Mouse (Mus musculus) adrenal gland, postnatal 14 days (tissue): ENCODE results near the gene Sowahb. TPM values are rescaled to one million over a fixed set of nuclear protein-coding genes. Genes with fewer than 3 reads are reported as not detected.

ENCODE experiments used
- DNase-seq: peaks from one replicate; pipeline ENCODE4 v3.0.0; 2021; ENCODE audit warnings: mixed read lengths
- long read RNA-seq, 2 experiments: library from polyadenylated mRNA; stranded (forward); transcript quantifications; one replicate each; pipeline ENCODE4 v2.0.0; 2021
- total RNA-seq: library from RNA; stranded (reverse); gene quantifications from 2 replicates; pipeline ENCODE4 v1.2.3, GENCODE M21; 2021

Sowahb gene
- 0.78 TPM in 1 of 2 replicates, not detected in the other for total RNA-seq
- long read RNA-seq, experiment 1 = 0 reads
- long read RNA-seq, experiment 2 = 0 reads

GRCm38 (mm10) chr5:93044584-93045370, at the start of gene Sowahb:
Gene Sowahb (minus strand): TSS chr5:93045022.
- peak; percentile 56 for DNase-seq

DNA sequence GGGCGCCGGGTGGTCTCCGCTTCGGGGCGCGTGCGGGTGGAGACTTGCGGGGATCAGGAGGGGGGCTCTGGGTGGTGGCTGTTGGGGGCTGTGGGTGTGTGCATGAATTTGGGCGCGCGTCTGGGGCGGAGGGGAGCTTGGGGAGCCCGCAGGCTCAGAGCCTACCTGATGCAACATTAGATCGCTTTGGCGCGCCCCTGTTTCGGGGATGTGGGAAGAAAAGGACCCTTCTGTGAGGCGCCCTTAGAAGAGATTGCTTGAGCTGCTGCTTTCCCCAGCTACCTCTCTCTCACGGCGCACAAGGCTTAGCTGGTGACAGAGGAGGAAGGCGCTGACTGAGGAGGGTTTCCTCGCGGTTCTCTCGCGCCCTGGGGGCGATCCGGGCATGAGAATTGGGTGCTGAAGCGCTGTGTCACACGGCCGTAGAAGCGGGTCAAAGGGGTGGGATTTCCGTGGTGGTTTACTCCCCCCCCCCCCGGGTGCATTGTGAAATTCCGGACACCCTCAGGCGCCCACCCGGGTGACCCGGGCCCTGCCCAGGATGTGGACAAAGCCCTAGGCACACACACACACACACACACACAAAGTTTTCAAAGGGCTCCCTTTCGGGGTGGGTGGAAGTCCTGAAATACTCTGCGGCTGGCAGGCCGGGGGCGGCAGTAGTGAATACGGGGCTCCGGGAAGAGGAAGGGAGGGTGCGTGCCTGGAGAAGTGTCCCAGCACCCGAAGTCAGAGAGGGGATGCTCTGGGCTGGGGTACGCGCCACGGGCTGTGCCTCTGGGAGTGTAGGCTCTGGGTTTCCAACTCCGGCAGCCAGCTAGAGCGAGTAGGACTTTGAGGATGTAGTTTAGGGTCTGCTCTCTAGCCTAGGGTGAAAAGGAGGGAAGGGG, 49.1 kb upstream of the Sowahb start:
- peak; percentile 58 for DNase-seq

GRCm38 (mm10) chr5:93092857-93093622, 48.2 kb upstream of the Sowahb start, which contains the start of gene Sept11:
Gene Sept11 (plus strand): TSS chr5:93093437.
- DNase-seq = peak; percentile 97

- peak; percentile 60 for DNase-seq
Observed at GRCm38 (mm10) chr5:93092147-93092781, 47.4 kb upstream of the Sowahb start.

DNA sequence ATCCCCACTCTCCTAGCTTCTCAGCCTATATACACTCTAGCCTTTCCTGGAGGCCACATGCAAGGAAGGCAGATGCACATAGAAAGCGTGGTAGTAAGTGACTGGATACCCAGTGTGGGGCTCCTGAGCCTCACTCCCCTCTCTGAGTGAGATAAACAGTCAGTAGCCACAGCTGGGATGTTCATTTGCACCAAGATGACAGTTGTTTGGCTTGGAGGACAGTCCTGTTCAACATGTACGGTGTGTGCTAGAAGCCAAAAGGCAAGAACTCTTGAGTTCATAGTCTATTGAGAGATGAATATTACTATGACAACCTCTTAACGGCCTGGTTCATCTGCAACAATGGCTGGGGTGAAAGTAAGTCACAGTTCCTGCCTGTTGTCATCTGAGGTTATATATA, 46.4 kb upstream of the Sowahb start:
- DNase-seq = no peak

GRCm38 (mm10) chr5:93085900-93086299, 41.1 kb upstream of the Sowahb start:
- DNase-seq = no peak

DNA sequence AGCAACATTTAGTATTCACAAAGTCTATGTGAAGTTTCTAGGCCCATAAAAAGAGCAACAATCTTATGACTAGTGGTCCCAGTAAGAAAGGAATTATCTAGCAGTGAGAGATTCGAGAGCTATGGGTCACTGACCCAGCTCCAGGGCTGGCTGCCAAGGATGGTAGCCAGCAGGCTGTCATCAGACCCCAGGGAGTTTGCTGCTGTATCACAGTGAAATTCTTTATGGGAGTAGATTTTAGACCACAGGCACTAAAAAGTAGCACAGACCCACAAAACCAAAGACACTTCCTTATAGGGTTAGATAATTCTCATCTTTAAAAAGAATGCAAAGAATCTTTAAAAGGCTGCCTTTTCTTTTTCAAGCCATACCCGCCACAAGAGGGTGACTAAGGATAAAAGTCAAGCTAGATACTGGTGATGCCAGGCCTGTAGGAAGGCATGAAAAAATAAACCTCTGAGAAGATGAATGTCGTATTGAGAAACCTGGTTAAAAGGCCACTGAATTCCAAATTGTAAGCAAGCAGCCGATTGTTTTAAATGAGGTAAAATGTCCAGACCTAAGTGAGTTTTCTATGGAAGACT, 40.3 kb upstream of the Sowahb start:
- peak; percentile 59 for DNase-seq

GRCm38 (mm10) chr5:93079596-93079995, 34.8 kb upstream of the Sowahb start:
- DNase-seq = no peak

DNA sequence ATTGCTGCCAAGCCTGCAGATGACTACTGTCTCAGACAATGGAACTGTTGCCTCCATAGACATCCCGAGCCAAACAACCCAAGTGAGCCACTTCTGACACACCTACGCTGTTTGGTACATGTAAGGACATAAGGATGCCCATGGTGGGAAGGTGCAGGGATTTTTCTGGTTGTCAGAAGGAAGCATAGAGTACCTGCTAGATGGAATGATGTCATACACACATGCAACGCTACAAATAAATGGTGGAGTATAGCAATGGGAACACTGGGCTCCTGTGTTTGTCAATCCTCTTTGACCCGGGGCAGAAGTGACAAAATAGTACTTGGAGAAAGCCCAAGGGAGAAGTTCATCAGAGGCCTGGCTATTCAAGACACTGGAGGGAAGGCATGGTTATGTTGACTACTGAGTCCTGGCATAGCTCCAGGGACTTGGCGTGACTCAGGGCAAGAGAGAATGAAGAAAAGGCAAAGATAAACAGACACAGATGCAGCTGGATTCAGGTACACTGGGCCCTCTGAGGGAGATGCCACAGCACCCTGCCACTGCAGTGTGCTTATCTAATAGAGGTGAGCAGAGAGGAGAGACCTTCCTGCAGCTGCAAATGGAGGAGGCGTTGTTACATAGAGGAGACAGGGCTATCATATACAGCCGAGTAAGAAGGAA, 33.0 kb upstream of the Sowahb start:
- no peak for DNase-seq

DNA sequence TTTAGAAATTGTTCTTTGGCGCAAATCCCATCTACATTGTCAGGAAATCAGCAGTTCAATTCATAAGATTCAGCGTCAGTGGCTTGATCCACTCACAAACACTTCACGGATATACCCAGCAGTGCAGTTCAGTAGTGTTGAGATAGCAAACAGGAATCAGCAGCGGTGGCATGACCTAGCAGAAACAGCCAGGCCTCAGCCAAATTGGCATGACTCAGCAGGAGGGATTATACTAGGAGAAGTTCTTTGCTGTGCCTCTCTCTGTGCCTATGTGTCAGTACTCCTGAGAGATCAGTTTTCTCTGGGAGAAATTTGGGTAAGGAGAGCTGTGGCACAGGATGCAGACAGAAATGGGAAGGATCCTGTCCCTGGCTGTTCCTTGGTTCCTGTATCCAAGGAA, 16.0 kb upstream of the Sowahb start:
- no peak for DNase-seq

DNA sequence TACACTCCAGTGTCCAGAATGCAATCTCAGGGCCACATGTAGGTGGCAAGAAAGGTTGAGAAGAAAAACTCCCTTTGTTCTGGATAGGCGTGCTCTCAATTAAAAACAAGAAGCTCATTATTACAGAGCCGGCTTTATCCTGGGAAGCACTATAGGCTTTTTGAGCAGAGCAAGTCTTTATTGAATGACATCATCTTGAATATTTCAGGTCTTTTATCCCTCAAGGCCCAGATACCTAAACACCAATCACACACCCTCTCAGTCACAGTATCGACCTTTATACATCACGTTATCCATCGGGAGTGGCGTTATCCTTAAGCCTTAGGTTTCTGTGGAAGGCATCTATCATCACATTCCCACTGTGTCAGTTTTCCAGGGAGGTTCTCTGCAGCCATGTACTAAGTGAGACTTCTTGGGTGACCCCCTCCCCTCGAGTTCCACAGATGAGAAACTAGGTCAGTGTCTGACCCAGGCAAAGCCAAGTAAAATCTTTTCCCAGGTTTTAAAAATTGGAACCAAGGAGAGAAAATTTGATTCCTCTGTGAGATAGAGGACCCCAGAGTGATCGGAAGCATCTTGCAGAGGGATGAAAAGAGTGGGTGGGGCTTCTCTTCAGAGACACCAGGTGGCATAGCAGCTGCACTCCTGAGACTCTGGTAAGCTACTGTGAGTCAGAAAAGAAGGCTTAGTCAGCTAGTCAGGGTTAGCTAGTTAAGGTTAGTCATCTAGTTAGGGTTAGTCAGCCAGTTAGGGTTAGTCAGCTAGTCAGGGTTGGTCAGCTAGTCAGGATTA, 9.0 kb upstream of the Sowahb start:
- no peak for DNase-seq

- DNase-seq = no peak
Observed at GRCm38 (mm10) chr5:93051951-93052350, 7.1 kb upstream of the Sowahb start.

DNA sequence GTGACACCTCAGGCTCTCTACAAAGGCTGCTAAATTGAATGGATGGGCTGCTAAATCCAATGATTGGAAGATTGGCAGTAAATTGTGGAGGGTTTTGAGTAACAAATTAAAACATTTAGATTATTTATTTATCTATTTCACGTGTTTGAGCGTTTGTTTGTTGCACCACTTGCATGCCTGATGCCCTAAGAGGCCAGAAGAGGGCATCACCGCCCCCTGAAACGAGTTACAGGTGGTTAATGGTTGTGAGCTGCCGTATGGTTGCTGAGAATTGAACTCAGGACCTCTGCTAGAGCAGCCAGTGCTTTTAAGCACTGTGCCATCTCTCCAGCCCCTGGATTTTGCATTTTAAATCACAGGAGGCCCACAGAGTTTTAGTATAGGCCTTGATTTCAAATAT, 6.2 kb upstream of the Sowahb start:
- DNase-seq = no peak

GRCm38 (mm10) chr5:93049971-93050370, 5.1 kb upstream of the Sowahb start:
- DNase-seq = no peak

DNA sequence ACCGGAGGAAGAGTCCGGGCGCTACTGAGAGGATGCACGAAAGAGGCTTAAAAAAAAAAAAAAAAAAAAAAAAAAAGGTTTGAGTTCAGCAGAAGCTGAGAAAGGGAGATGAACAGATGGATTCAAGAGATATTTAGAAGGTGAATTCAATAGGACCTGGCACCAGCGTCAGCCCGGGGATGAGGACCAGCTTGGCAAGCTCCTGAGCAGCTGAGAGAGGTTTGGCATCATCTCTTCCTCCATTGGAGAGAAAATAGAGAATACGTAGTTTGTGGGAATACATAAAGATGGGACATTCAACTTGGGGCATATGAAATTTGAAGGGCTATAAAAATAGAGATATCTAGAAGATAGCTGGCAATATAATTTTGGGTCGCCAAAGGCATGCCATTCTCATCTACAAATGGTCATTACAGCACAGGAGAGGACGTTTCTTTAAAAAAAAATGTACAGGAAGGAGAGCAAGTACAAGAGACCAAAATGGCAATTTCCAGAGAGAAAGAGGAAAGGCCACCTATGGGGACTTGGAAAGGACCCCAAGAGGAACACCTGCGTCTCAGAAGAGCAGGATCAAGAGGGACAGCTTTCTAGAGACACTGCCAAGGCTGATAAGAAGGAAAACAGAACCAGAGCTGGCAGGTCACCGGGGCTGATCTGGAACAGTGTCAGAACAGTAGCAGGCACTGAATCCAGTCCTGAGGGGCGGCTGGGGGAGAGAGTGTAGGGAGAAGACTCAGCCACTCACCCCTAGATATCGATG, 3.8 kb upstream of the Sowahb start:
- no peak for DNase-seq

DNA sequence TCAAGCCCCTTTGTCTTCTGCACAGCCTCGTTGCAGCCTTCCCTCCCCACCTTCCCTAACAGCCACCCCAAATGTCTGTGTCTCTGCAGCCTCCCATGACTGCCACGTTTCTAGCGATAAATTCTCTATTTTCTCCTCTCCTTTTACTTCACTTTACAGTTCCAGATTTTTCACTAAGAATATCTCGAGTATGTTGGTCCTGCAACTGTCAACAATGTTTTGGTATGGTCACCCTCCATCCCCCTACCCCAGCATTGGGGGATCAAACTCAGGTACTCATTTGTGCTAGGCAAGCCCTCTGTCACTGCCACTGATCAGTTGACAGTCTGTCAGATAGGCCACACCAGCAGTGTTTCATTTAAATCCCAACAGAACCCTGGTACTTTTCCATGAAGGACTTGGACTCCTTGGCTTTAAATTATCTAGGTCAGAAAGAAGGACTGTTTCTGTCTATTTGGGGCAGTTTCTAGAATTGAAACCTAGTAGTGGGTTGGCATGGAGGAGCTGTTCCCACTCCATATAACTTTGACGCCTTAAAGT, 1.6 kb upstream of the Sowahb start:
- no peak for DNase-seq

DNA sequence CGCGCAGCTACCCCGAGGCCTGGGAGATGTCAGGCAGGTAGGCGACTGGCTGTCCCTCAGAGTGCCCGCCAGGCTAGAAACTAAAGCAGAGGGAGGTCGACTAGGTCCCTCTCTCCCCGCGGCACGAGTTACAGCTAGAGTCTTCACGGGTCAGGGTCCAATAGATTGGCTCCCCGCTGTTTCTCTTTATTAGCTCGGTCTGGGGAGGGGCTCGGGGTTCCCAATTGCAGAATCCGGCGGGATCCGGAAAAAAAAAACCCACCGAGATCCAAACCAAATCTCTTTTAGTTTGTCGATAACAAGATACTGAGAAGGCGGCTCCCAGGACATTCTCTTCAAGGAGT, 521 bp upstream of the Sowahb start:
- DNase-seq = no peak

GRCm38 (mm10) chr5:93043688-93044583, 886 bp downstream of the Sowahb start:
- no peak for DNase-seq
